Mouse (Mus musculus) C2C12 (cell line): ENCODE results near the gene Blnk.

ENCODE experiments used
- CTCF ChIP-seq: IDR thresholded peaks from one replicate; pipeline ENCODE4 v1.5.1; 2011; ENCODE audit not compliant: control insufficient read depth, insufficient read depth, insufficient read length
- FOSL1 ChIP-seq: IDR thresholded peaks from one replicate; pipeline ENCODE4 v1.8.0; 2011; ENCODE audit warnings: mild to moderate bottlenecking, low read length; ENCODE audit not compliant: poor library complexity, insufficient read depth, severe bottlenecking
- MAX ChIP-seq: IDR thresholded peaks from one replicate; pipeline ENCODE4 v1.6.1; 2011; ENCODE audit warnings: mild to moderate bottlenecking, control low read depth
- MYOD1 ChIP-seq: IDR thresholded peaks from one replicate; pipeline ENCODE4 v1.6.1; 2011; ENCODE audit warnings: low read depth; ENCODE audit not compliant: control insufficient read depth, insufficient read length
- MYOG ChIP-seq: IDR thresholded peaks from one replicate; pipeline ENCODE4 v1.6.1; 2011; ENCODE audit not compliant: control insufficient read depth, insufficient read length; ENCODE audit errors: extremely low read depth
- USF1 ChIP-seq: IDR thresholded peaks from one replicate; pipeline ENCODE4 v1.6.1; 2011; ENCODE audit warnings: low read depth, mild to moderate bottlenecking, control low read depth, moderate library complexity

DNA sequence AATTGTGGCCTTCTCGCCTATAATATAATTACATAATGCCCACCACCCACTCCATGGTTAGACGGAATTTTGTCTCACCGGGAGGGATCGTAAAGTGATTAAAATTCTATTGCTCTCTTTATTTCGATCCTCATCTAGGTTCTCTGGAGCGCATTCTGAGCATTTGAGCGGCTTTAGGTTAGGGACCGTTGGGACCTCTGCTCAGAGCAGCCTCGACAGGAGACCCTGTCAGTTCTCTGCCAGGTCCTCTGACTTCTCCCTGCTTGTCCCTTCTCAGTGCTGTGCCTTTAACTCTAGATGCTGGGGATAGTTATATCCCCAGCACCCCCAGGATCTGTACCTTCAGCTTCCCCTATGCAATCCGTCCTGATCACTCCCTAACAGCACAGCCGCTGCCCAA lies 2.2 kb downstream of the Blnk start:
- TF ChIP-seq CTCF = no peak
- no peak for TF ChIP-seq USF1
- TF ChIP-seq MAX = no peak
- no peak for TF ChIP-seq MYOD1
- no peak for TF ChIP-seq FOSL1
- no peak for TF ChIP-seq MYOG
